Mouse (Mus musculus) erythroblast, adult 5-6 weeks (primary cell): ENCODE data around the gene Rin3. TPM values are rescaled to one million over a fixed set of nuclear protein-coding genes. Genes with fewer than 3 reads are reported as not detected.

Experiments used
- ATAC-seq: replicated peaks from 2 replicates; pipeline ENCODE4 v1.8.0; 2016; ENCODE audit warnings: moderate number of reproducible peaks, mild to moderate bottlenecking, moderate TSS enrichment, inconsistent platforms; ENCODE audit not compliant: poor library complexity, low FRiP score, severe bottlenecking
- total RNA-seq, 2 experiments: library from RNA; stranded (forward) in 1 of 2; stranded (reverse) in 1 of 2; fragments of 150-400 nt in 1 of 2; fragments of 200-764, 138-1000 nt in 1 of 2; gene quantifications; 2 replicates each; pipeline versions ENCODE4 v1.2.3 to v1.2.4; 2015 to 2017; ENCODE audit warnings: low replicate concordance in 2 of 2

Gene Rin3
- total RNA-seq, 2 experiments from 2014 or later: 33.7 to 48.8 TPM

GRCm38 (mm10) chr12:102436939-102437526 is 154.2 kb downstream of the Rin3 start:
- ATAC-seq: no peak

GRCm38 (mm10) chr12:102437952-102438351 is 155.1 kb downstream of the Rin3 start:
- ATAC-seq: no peak

- ATAC-seq: no peak
These were observed 156.3 kb downstream of the Rin3 start for GRCm38 (mm10) chr12:102438983-102439631.

- peak; percentile 95 for ATAC-seq
These were observed 156.8 kb downstream of the Rin3 start, which contains the start of gene Lgmn for GRCm38 (mm10) chr12:102439632-102440023. Gene Lgmn (minus strand): TSS chr12:102439813.

Other genes with a start within 250 kb of the Rin3 start
- not detected in 2 replicates for gene Slc24a4, start 154.3 kb upstream of the Rin3 start, total RNA-seq (2015; ENCODE audit: low replicate concordance)
- gene Slc24a4, start 154.3 kb upstream of the Rin3 start, total RNA-seq (2017; ENCODE audit: low replicate concordance): not detected in 2 replicates
- 27.1 and 37.8 TPM in 2 replicates for gene Lgmn, start 156.8 kb downstream of the Rin3 start, total RNA-seq (2015; ENCODE audit: low replicate concordance)
- 26.2 and 29.1 TPM in 2 replicates for gene Lgmn, start 156.8 kb downstream of the Rin3 start, total RNA-seq (2017; ENCODE audit: low replicate concordance)
- gene Golga5, start 186.1 kb downstream of the Rin3 start, total RNA-seq (2015; ENCODE audit: low replicate concordance): 13.2 and 15.0 TPM in 2 replicates
- 15.6 and 29.0 TPM in 2 replicates for gene Golga5, start 186.1 kb downstream of the Rin3 start, total RNA-seq (2017; ENCODE audit: low replicate concordance)